Mouse (Mus musculus): ENCODE results near the gene Zdhhc11. TPM values are rescaled to one million over a fixed set of nuclear protein-coding genes. Genes with fewer than 3 reads are reported as not detected.

The Zdhhc11 gene
- total RNA-seq (2021) (not detected), polyA plus RNA-seq (2012; rRNA removed) (not detected in 2 replicates)
- long read RNA-seq: 0 reads

DNA sequence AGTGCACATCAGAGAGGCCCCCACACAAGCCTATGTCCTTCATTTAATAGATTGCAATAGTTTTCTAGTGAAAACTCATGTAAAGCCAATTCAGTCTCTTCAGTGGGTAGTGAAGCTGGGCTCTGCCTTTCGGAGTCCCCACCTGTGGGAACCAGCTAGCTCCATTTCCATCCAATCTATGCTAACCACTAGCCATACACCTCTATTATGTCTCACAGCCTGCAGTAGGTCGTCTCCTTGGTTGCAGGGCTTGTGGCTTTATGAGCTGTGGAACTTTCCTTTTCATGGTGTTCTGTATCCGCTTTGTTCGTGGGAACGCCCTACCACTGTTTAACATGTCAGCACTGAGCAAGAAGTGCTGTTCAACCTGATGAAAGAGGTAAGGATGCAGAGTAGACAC, at the start of gene Zdhhc11:
Zdhhc11 (plus strand) TSS at position 301 of the 400 bp plus-strand sequence.
- no peak within 1 kb of the TSS for H3K4me3 ChIP-seq
- H3K4me1 ChIP-seq (ENCODE audit: control insufficient read depth, insufficient read depth, low read length): no peaks in the 10 kb centered on the region
- 88% methylated on average over 5 of the region's 5 CpGs for WGBS
- intact Hi-C loops (cut with DNase I): loop anchor here (10.0 kb wide), 1 partner anchor 211 kb away; no protein-coding TSS in a partner anchor
- no peak for TF ChIP-seq CTCF (IDR thresholded peaks at IDR 0.05)
- no peak for TF ChIP-seq POLR2A (IDR thresholded peaks at IDR 0.05; ENCODE audit: insufficient read depth, low read depth, low read length)
- no peak for TF ChIP-seq EP300 (IDR thresholded peaks at IDR 0.05; ENCODE audit: insufficient read depth, low read depth, low read length)
- H3K36me3 ChIP-seq (ENCODE audit: control insufficient read depth, insufficient read depth, low read length): no peaks in the 10 kb centered on the region
- H3K27ac ChIP-seq: no peak within 1 kb of the TSS
- no peaks in the 10 kb centered on the region for H3K79me2 ChIP-seq (replicated peaks; ENCODE audit: control insufficient read depth, insufficient read depth, low read length)
- H3K9ac ChIP-seq (ENCODE audit: low read depth, low read length): no peak within 1 kb of the TSS
- no peaks in the 10 kb centered on the region for H3K27me3 ChIP-seq (ENCODE audit: control insufficient read depth, insufficient read depth, low read length)
- DNase-seq: no peak

DNA sequence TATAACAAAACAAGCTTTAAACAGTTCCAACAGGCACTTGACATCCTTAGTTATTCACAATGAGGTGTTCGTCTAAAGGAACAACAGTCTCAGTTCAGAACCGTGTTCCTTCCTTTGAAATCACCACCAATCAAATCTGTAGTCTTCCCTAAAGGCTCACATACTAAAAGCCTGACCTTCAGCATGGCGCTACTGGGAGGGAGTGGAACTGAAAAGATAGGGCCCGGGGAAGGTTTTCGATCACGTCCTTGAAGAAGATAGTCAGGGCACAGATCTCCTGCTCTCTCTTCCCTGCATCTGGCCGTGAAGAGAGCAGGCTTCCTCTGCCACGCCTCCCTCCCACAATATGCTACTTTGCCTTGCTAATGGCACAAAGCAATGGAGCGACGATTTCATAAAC, 31.4 kb upstream of the Zdhhc11 start:
- H3K36me3 ChIP-seq (ENCODE audit: control insufficient read depth, insufficient read depth, low read length): no peaks in the 10 kb centered on the region
- no peak overlapping the region for H3K27ac ChIP-seq
- H3K9ac ChIP-seq (ENCODE audit: low read depth, low read length): no peak overlapping the region
- no peak for DNase-seq
- H3K4me3 ChIP-seq: no peak overlapping the region
- no peaks in the 10 kb centered on the region for H3K4me1 ChIP-seq (ENCODE audit: control insufficient read depth, insufficient read depth, low read length)
- no peaks in the 10 kb centered on the region for H3K27me3 ChIP-seq (ENCODE audit: control insufficient read depth, insufficient read depth, low read length)
- H3K79me2 ChIP-seq (replicated peaks; ENCODE audit: control insufficient read depth, insufficient read depth, low read length): no peaks in the 10 kb centered on the region
- WGBS: 87% methylated on average over 10 of the region's 10 CpGs
- TF ChIP-seq CTCF (IDR thresholded peaks at IDR 0.05) (no peak), EP300 (IDR thresholded peaks at IDR 0.05; ENCODE audit: insufficient read depth, low read depth, low read length) (no peak), POLR2A (IDR thresholded peaks at IDR 0.05; ENCODE audit: insufficient read depth, low read depth, low read length) (no peak)
- intact Hi-C loops (cut with DNase I): no loop called here

DNA sequence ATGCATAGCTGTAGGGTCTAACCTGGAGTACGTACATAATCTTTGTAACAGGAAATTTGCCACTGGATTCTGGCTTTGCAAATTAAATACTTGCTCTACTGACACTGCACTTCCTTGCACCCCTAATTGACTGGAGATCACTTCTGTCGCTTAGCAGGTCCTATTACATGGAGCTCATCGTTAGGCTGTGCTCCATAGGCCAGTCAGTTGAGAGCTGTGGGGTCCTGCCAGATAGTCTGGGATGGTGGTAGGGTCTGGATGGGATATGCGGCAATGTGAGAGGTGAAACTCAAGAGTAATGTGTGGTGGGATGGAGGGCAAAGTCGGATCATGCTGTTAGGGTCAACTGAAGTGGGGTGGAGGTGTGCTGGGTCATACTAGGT, 26.7 kb upstream of the Zdhhc11 start:
- whole genome bisulfite sequencing: 14% methylated on average over 5 of the region's 5 CpGs
- H3K27ac ChIP-seq: no peak overlapping the region

DNA sequence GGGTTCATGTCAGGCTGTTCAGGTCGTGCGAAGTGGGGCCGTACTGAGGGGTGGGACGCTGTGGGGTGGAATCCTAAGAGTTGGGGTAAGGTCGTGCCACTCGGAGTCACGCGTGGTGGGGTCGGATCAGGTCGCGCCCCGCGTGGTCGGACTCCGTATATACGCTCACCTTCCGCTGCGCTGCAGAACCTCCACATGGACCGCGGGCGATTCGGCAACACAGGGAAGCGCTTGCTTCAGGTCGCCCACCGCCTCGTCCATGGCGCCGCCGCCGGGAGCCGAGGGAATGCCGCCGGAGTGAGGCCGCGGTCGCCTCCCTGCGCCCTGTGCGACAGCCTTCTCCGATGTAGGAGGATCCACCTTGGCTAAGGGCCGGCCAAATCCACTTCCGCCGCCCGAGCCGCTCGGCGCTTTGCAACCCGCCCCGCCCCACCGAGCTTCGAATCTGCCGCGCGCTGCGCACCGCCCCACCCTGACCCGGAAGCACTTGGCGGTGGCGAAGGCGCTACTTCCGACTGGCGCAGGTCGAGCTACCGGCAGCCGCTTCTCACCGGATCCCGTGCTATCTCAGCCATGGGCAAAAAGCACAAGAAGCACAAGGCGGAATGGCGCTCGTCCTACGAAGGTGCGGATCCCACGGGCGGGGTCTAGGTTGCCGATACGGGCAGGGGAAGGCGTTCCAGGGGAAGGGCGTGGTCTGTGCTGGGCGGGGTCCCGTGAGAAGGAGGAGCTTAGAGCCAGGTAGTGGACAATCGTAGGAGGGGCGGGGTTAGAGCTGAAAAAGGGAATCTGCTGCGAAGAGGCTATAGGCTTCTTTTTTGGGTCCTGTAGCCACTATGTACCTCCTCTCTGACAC, 26.1 kb upstream of the Zdhhc11 start, which contains the start of the genes Trip13 and Brd9:
Trip13 (minus strand) TSS at position 464 of the 856 bp plus-strand sequence.
Brd9 (plus strand) TSS at position 491 of the 856 bp plus-strand sequence.
- H3K79me2 ChIP-seq (replicated peaks; ENCODE audit: control insufficient read depth, insufficient read depth, low read length): no peaks in the 10 kb centered on the region
- intact Hi-C loops (cut with DNase I): no loop called here
- WGBS: under 1% methylated on average over 82 of the region's 82 CpGs
- TF ChIP-seq POLR2A (IDR thresholded peaks at IDR 0.05; ENCODE audit: insufficient read depth, low read depth, low read length) (peak; percentile 69), CTCF (IDR thresholded peaks at IDR 0.05) (peak; percentile 23; the same call in 1 of the 2 replicates), EP300 (IDR thresholded peaks at IDR 0.05; ENCODE audit: insufficient read depth, low read depth, low read length) (no peak)
- H3K27ac ChIP-seq: peak within 1 kb of the TSS; percentile 89
- peak within 1 kb of the TSS; percentile 95 for H3K4me3 ChIP-seq
- H3K9ac ChIP-seq (ENCODE audit: low read depth, low read length): peak within 1 kb of the TSS; percentile 84
- H3K4me1 ChIP-seq (ENCODE audit: control insufficient read depth, insufficient read depth, low read length): peaks cover 4% of the 10 kb centered on the region
- peak; percentile 94 to 96 for DNase-seq
- H3K27me3 ChIP-seq (ENCODE audit: control insufficient read depth, insufficient read depth, low read length): no peaks in the 10 kb centered on the region
- no peaks in the 10 kb centered on the region for H3K36me3 ChIP-seq (ENCODE audit: control insufficient read depth, insufficient read depth, low read length)

More for the DNA sequence above, 26.7 kb upstream of the Zdhhc11 start:
- TF ChIP-seq CTCF (IDR thresholded peaks at IDR 0.05): no peak
- no peak for TF ChIP-seq POLR2A (IDR thresholded peaks at IDR 0.05; ENCODE audit: insufficient read depth, low read depth, low read length)
- TF ChIP-seq EP300 (IDR thresholded peaks at IDR 0.05; ENCODE audit: insufficient read depth, low read depth, low read length): no peak
- H3K27me3 ChIP-seq (ENCODE audit: control insufficient read depth, insufficient read depth, low read length): no peaks in the 10 kb centered on the region
- H3K4me3 ChIP-seq: no peak overlapping the region; the same call in 1 of the 2 replicates
- no peaks in the 10 kb centered on the region for H3K36me3 ChIP-seq (ENCODE audit: control insufficient read depth, insufficient read depth, low read length)
- H3K79me2 ChIP-seq (replicated peaks; ENCODE audit: control insufficient read depth, insufficient read depth, low read length): no peaks in the 10 kb centered on the region
- H3K9ac ChIP-seq (ENCODE audit: low read depth, low read length): peak overlapping the region; percentile 84
- peaks cover 4% of the 10 kb centered on the region for H3K4me1 ChIP-seq (ENCODE audit: control insufficient read depth, insufficient read depth, low read length)
- DNase-seq: no peak
- intact Hi-C loops (cut with DNase I): no loop called here

DNA sequence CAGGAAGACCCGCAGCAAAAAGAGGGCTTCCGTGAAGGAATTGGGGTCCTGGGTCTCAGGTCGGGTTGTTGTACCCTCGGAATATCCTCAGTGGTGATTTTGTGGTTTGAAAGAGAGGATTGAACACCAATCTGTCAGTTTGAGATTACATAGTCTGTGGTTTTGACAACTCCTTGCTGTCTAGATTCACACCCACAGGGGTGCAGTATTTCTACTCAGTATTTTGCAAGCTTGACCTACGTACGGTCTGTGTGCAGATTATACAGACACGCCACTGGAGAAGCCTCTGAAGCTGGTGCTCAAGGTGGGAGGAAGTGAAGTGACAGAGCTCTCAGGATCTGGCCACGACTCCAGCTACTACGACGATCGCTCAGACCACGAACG, 25.5 kb upstream of the Zdhhc11 start:
- H3K27me3 ChIP-seq (ENCODE audit: control insufficient read depth, insufficient read depth, low read length): no peaks in the 10 kb centered on the region
- DNase-seq: no peak
- no peaks in the 10 kb centered on the region for H3K36me3 ChIP-seq (ENCODE audit: control insufficient read depth, insufficient read depth, low read length)
- H3K9ac ChIP-seq (ENCODE audit: low read depth, low read length): peak overlapping the region; percentile 84
- H3K4me1 ChIP-seq (ENCODE audit: control insufficient read depth, insufficient read depth, low read length): peaks cover 4% of the 10 kb centered on the region
- H3K79me2 ChIP-seq (replicated peaks; ENCODE audit: control insufficient read depth, insufficient read depth, low read length): no peaks in the 10 kb centered on the region
- peak overlapping the region; percentile 89 for H3K27ac ChIP-seq
- TF ChIP-seq CTCF (IDR thresholded peaks at IDR 0.05) (no peak), POLR2A (IDR thresholded peaks at IDR 0.05; ENCODE audit: insufficient read depth, low read depth, low read length) (no peak), EP300 (IDR thresholded peaks at IDR 0.05; ENCODE audit: insufficient read depth, low read depth, low read length) (no peak)
- peak overlapping the region; percentile 95 for H3K4me3 ChIP-seq
- intact Hi-C loops (cut with DNase I): no loop called here
- 26% methylated on average over 13 of the region's 13 CpGs for WGBS

DNA sequence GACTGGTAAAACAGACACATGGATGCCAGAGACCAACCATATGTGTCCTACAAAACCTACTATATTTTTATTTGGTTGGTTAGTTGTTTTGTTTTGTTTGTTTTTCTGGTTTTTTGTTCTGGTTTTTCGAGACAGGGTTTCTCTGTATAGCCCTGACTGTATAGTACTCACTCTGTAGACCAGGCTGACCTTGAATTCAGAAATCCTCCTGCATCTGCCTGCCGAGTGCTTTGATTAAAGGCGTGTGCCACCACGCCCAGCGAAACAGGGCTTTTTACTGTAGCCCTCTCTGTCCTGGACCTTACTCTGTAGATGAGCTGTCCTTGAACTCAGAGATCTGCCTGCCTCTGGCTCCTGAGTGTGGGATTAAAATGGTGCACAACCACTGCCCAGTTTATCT, 24.6 kb upstream of the Zdhhc11 start:
- H3K4me3 ChIP-seq: no peak overlapping the region
- peaks cover 4% of the 10 kb centered on the region for H3K4me1 ChIP-seq (ENCODE audit: control insufficient read depth, insufficient read depth, low read length)
- intact Hi-C loops (cut with DNase I): no loop called here
- no peak overlapping the region for H3K9ac ChIP-seq (ENCODE audit: low read depth, low read length)
- no peak overlapping the region for H3K27ac ChIP-seq
- 97% methylated on average over 5 of the region's 5 CpGs for WGBS
- DNase-seq: no peak
- no peaks in the 10 kb centered on the region for H3K79me2 ChIP-seq (replicated peaks; ENCODE audit: control insufficient read depth, insufficient read depth, low read length)
- H3K36me3 ChIP-seq (ENCODE audit: control insufficient read depth, insufficient read depth, low read length): no peaks in the 10 kb centered on the region
- no peak for TF ChIP-seq POLR2A (IDR thresholded peaks at IDR 0.05; ENCODE audit: insufficient read depth, low read depth, low read length)
- no peak for TF ChIP-seq EP300 (IDR thresholded peaks at IDR 0.05; ENCODE audit: insufficient read depth, low read depth, low read length)
- no peak for TF ChIP-seq CTCF (IDR thresholded peaks at IDR 0.05)
- no peaks in the 10 kb centered on the region for H3K27me3 ChIP-seq (ENCODE audit: control insufficient read depth, insufficient read depth, low read length)
